Mouse (Mus musculus) G1E (cell line): Measurements from ENCODE around the gene Grip1. TPM values are rescaled to one million over a fixed set of nuclear protein-coding genes. Genes with fewer than 3 reads are reported as not detected.

Source experiments
- ATAC-seq: 2 replicates; pipeline ENCODE4 v1.8.0; 2016; ENCODE audit warnings: mild to moderate bottlenecking; ENCODE audit not compliant: insufficient number of reproducible peaks, poor library complexity, low FRiP score, severe bottlenecking; ENCODE audit errors: extremely low read depth
- DNase-seq: peaks from one replicate; pipeline ENCODE4 v3.0.0; 2012; ENCODE audit warnings: low spot score
- H3K27me3 ChIP-seq: 2 replicates; pipeline ENCODE4 v1.6.1; 2012; ENCODE audit warnings: mild to moderate bottlenecking, low read length, inconsistent platforms; ENCODE audit not compliant: insufficient read depth
- H3K36me3 ChIP-seq: replicated peaks from 2 replicates; pipeline ENCODE3; 2012; ENCODE audit warnings: mild to moderate bottlenecking, inconsistent platforms
- H3K4me1 ChIP-seq: 2 replicates; pipeline ENCODE4 v1.6.1; 2012; ENCODE audit warnings: low read depth, low read length, inconsistent platforms, mixed read lengths; ENCODE audit not compliant: insufficient read depth
- H3K4me3 ChIP-seq: 2 replicates; pipeline ENCODE4 v1.5.1; 2012; ENCODE audit warnings: low read depth, mild to moderate bottlenecking, inconsistent platforms, low read length, moderate library complexity, mixed read lengths
- H3K9me3 ChIP-seq: replicated peaks from 2 replicates; pipeline ENCODE4 v1.6.1; 2012; ENCODE audit warnings: inconsistent platforms
- CTCF ChIP-seq: IDR thresholded peaks from 2 replicates; pipeline ENCODE4 v1.5.1; 2012; ENCODE audit warnings: low read depth, low read length, inconsistent platforms, mixed read lengths
- GATA1 ChIP-seq: IDR thresholded peaks from 2 replicates; pipeline ENCODE4 v1.6.1; 2012; ENCODE audit warnings: borderline replicate concordance, low read length, inconsistent platforms, mixed read lengths
- GATA2 ChIP-seq: IDR thresholded peaks from 2 replicates; pipeline ENCODE4 v1.6.1; 2012; ENCODE audit warnings: low read depth, low read length, inconsistent platforms, borderline replicate concordance
- POLR2AphosphoS5 ChIP-seq: IDR thresholded peaks from 2 replicates; pipeline ENCODE4 v1.6.1; 2012; ENCODE audit warnings: low read depth, low read length, inconsistent platforms; ENCODE audit not compliant: insufficient replicate concordance
- TAL1 ChIP-seq: conservative IDR thresholded peaks from 2 replicates; pipeline ENCODE4 v1.6.1; 2012; ENCODE audit warnings: low read depth, low read length, inconsistent platforms, mixed read lengths
- polyA plus RNA-seq: library from polyadenylated mRNA; stranded (reverse); fragments of >175 nt; gene quantifications from 2 replicates; pipeline ENCODE4 v1.2.3, GENCODE M21; 2012
- total RNA-seq, 2 experiments: library from RNA; stranded (forward) in 1 of 2; stranded (reverse) in 1 of 2; fragments of 200-1000 nt in 1 of 2; fragments of >200 nt in 1 of 2; fragmentation: Nextera tagmentation in 1 of 2; gene quantifications; 2 replicates each; pipeline ENCODE4 v1.2.3; 2014 to 2017

Gene Grip1
- total and polyA plus RNA-seq, 3 experiments = 0.11 TPM; not detected in 2

DNA sequence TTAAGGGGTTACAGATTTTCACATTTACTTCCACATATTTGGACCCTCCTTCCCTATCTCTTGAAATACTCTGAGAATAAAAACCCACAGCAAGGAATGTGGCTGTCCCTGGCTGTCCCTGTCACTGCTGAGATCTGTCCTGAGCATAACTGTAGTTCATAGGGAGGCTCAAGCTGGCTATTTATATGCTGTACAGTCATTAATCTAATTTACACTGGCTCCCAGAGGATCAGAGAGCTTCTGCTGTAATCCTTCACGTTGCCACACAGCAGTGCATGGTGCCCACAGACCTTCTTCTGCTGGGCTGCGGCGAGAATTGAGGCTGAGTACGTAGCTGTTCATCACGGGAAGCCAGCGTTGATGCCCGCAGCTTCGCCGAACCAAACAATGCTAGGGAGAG lies 464.4 kb downstream of the Grip1 start:
- no peak for ATAC-seq

DNA sequence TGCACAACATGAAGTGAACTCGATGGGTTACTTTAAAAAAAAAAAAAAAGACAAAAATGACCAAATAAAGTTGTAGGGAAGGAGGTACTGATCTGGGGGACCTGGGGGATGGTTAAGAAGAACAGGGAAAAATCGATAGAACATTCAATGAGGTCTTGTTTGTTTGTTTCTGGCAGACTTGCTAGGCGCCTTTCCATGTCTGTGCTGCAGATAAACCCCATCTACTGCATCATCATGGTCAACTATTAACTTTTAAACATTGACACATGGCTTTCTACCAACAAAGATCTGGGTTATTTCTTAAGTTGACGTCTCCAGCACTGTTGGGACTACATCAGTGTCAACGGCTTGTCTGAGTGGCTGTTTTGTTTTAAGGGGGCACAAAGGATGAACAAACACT lies 474.3 kb downstream of the Grip1 start:
- no peaks in the 10 kb centered on the region for H3K36me3 ChIP-seq
- ATAC-seq (no peak), DNase-seq (no peak)
- H3K4me3 ChIP-seq = no peak overlapping the region
- no peak for TF ChIP-seq CTCF
- TF ChIP-seq POLR2AphosphoS5 = no peak
- no peak for TF ChIP-seq TAL1
- TF ChIP-seq GATA2 = no peak
- TF ChIP-seq GATA1 = no peak
- H3K27me3 ChIP-seq = no peaks in the 10 kb centered on the region
- H3K9me3 ChIP-seq = peaks cover 60% of the 10 kb centered on the region
- no peaks in the 10 kb centered on the region for H3K4me1 ChIP-seq

More for the DNA sequence above, 464.4 kb downstream of the Grip1 start:
- no peaks in the 10 kb centered on the region for H3K36me3 ChIP-seq
- no peak for TF ChIP-seq POLR2AphosphoS5
- no peak for TF ChIP-seq GATA2
- no peak for TF ChIP-seq TAL1
- TF ChIP-seq GATA1 = no peak
- no peak for TF ChIP-seq CTCF
- no peak overlapping the region for H3K4me3 ChIP-seq
- no peaks in the 10 kb centered on the region for H3K4me1 ChIP-seq
- H3K27me3 ChIP-seq = no peaks in the 10 kb centered on the region
- DNase-seq = no peak
- H3K9me3 ChIP-seq = peaks cover 51% of the 10 kb centered on the region

DNA sequence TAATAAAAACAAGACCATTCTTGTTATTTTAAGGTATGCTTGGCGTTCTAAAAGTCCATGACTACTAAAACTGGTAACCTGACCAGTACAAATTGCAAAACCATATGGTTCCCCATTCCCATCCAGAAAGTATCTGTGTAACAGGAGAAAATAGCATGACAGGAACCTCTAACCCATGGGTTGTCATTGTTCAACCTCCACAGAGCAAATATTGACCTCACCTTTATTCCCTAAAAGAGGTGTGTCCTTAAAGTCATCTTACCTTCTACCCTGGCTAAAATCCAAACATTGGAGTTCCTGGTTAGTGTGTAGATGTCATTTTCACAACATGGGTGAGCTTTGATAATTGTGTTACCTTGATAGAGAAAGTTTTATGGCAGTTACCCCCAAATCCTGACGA lies 475.3 kb downstream of the Grip1 start:
- DNase-seq = no peak

DNA sequence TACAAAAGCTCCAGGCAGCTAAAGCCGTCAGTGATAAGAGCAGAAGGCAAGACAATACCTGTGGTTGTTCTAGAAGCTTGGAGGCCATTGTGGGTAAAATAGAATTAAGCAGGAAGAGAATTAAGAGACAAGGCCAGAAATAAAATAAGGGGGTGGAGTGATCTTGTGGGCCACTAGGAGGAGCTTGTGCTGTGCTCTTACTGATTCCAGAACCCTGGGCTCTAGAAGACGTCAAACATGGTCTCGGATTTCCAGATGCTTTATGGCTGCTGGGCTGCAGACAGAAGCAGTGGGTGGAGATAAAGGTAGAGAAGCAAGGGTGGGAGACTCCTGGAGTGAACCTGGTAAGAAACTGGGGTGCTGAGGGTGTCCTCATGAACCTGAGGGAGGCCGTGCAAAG lies 479.2 kb downstream of the Grip1 start:
- TF ChIP-seq GATA1 (no peak), POLR2AphosphoS5 (no peak), TAL1 (no peak), GATA2 (no peak), CTCF (no peak)
- H3K4me3 ChIP-seq = no peak overlapping the region
- H3K4me1 ChIP-seq = no peaks in the 10 kb centered on the region
- H3K9me3 ChIP-seq = peaks cover 62% of the 10 kb centered on the region
- no peak for DNase-seq
- no peaks in the 10 kb centered on the region for H3K27me3 ChIP-seq
- no peak for ATAC-seq
- H3K36me3 ChIP-seq = no peaks in the 10 kb centered on the region

More for the DNA sequence above, 475.3 kb downstream of the Grip1 start:
- no peak overlapping the region for H3K4me3 ChIP-seq
- H3K27me3 ChIP-seq = no peaks in the 10 kb centered on the region
- no peaks in the 10 kb centered on the region for H3K36me3 ChIP-seq
- ATAC-seq = no peak
- H3K4me1 ChIP-seq = no peaks in the 10 kb centered on the region
- no peak for TF ChIP-seq GATA2
- TF ChIP-seq GATA1 = no peak
- no peak for TF ChIP-seq POLR2AphosphoS5
- TF ChIP-seq TAL1 = no peak
- TF ChIP-seq CTCF = no peak
- H3K9me3 ChIP-seq = peaks cover 62% of the 10 kb centered on the region

DNA sequence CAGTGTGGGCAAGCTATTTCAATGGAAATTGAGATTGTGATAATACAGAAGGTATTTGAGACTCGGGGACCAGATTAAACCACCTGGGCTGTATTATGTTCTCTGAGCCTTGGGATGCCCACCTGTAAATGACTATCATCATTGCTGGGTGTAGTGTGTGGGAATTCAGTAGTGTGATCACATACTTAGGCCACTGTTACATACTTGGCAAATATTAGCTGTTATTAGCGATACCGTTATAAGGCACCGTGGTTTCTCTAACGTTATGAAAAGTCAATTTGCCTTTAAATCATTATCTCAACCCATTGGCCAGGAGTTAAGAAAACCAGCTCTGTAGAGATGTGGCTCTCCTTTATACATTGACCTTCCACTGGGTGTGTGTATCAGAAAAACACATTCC lies 479.7 kb downstream of the Grip1 start:
- no peak for ATAC-seq
- no peak overlapping the region for H3K4me3 ChIP-seq
- H3K9me3 ChIP-seq = peaks cover 64% of the 10 kb centered on the region
- H3K4me1 ChIP-seq = no peaks in the 10 kb centered on the region
- TF ChIP-seq CTCF = no peak
- no peak for TF ChIP-seq POLR2AphosphoS5
- TF ChIP-seq GATA2 = no peak
- TF ChIP-seq TAL1 = no peak
- TF ChIP-seq GATA1 = no peak
- DNase-seq = no peak
- H3K27me3 ChIP-seq = no peaks in the 10 kb centered on the region
- no peaks in the 10 kb centered on the region for H3K36me3 ChIP-seq

DNA sequence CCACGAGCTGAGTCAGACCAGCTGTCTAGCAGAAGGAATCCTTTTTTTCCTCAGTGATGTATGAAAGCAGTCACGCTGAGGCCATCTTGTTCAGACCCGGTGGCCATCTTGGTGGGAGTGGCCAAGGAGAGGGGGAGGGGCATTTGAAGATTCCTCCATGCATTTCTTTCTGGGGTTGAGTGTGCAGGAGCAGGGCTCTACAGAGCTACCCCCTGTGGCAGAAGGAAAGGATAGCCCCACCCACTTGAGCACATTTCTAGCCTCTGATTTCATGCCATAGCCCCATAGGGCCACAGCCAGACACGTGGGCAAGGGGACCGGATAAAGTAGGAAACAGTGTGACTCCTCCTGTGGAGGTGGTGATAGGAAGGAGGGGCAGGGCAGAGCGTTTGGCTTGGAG lies 481.6 kb downstream of the Grip1 start:
- Histone ChIP-seq H3K4me1 (no peaks in the 10 kb centered on the region), H3K27me3 (no peaks in the 10 kb centered on the region), H3K36me3 (no peaks in the 10 kb centered on the region), H3K9me3 (peaks cover 55% of the 10 kb centered on the region), H3K4me3 (no peak overlapping the region)
- DNase-seq = no peak
- no peak for ATAC-seq
- no peak for TF ChIP-seq GATA2
- TF ChIP-seq GATA1 = no peak
- no peak for TF ChIP-seq CTCF
- no peak for TF ChIP-seq TAL1
- TF ChIP-seq POLR2AphosphoS5 = no peak

DNA sequence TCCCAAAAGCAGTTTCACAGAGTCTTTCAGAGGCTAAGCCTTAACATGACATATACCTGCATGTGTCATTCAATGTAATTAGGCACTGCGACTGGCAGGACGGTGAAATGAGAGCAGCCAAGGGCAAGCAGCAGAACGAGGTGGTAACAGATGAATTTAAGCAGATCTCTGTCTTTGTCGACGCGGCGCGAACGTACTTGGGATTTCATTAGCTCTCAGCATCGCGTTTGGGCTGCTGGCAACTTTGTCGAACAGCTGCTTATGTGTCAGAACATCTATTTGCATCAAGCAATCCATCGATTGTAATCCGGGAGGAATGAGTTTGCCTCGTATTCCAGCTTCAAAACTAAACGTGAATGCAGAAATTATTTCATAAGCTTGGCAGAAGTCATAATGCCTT lies 483.9 kb downstream of the Grip1 start:
- Histone ChIP-seq H3K27me3 (no peaks in the 10 kb centered on the region), H3K4me3 (no peak overlapping the region), H3K4me1 (no peaks in the 10 kb centered on the region), H3K36me3 (no peaks in the 10 kb centered on the region), H3K9me3 (peaks cover 45% of the 10 kb centered on the region)
- ATAC-seq = no peak
- TF ChIP-seq GATA2 (no peak), CTCF (no peak), GATA1 (no peak), TAL1 (no peak), POLR2AphosphoS5 (no peak)
- DNase-seq = no peak
